Mouse (Mus musculus) heart, postnatal 36 days (tissue): ENCODE results near the gene Ica1l. TPM values are rescaled to one million over a fixed set of nuclear protein-coding genes. Genes with fewer than 3 reads are reported as not detected.
A peak's percentile ranks its signal among the peaks of the same experiment; 100 is the strongest.
"Not testable (repeated sequence)": the region's sequence is repeated elsewhere in the genome, so short reads cannot be mapped to it uniquely, and the experiment has no call there.

Experiments
- DNase-seq, 2 experiments: peaks; one replicate each; pipeline ENCODE4 v3.0.0; 2021 to 2022
- intact Hi-C: fragments of 180-260 bp; cut with DNase I; formaldehyde crosslinking; loops from one replicate; pipeline ENCODE4 v1.15.1; 2025
- total RNA-seq, 2 experiments: library from RNA; stranded (reverse); gene quantifications; 2 replicates each; pipeline ENCODE4 v1.2.3; 2021

Ica1l gene
- under 1 TPM; 0.46 to 0.56 TPM for total RNA-seq

GRCm38 (mm10) chr1:60042796-60043469 lies at the start of gene Ica1l:
TSS of gene Ica1l (minus strand) at chr1:60043184.
- intact Hi-C loops: no loop called here
- peak; percentile 50 to 51 for DNase-seq

GRCm38 (mm10) chr1:60076411-60076810 lies 33.4 kb upstream of the Ica1l start:
- intact Hi-C loops: no loop called here
- no peak for DNase-seq

DNA sequence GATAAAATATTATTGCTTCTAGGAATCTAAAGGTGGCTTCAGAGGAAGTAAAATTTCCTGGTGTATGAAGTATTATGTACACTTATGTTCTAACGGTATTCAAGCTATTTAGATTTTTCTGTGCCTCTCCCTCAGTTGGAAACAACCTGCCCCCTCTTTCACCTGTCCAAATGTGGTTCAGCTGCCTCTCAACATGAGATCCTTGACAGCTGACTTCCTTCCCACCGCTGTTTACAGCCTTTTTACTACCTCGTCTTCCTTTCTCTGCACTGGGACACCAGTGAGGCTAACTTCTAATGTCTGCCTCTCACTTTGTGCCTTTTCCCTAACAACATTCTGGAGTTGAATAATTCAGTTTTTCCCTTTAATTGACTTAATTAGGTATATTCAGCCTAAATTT lies 32.6 kb upstream of the Ica1l start:
- no peak for DNase-seq
- intact Hi-C loops: no loop called here

GRCm38 (mm10) chr1:60074935-60075334 lies 32.0 kb upstream of the Ica1l start:
- no peak for DNase-seq
- intact Hi-C loops: no loop called here

DNA sequence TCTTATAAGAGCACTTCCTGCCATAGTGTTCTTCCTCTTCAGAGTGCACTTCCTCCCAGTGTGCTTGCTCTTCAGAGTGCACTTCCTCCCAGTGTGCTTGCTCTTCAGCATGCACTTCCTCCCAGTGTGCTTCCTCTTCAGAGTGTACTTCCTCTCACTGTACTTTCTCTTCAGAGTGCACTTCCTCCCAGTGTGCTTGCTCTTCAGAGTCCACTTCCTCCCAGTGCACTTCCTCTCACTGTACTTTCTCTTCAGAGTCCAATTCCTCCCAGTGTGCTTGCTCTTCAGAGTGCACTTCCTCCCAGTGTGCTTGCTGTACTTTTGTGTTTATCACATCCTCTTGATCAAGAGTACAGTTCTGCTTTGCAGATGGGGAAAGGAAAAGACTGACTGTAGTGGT lies 27.7 kb upstream of the Ica1l start:
- intact Hi-C loops, DNase-seq: not testable (repeated sequence)

DNA sequence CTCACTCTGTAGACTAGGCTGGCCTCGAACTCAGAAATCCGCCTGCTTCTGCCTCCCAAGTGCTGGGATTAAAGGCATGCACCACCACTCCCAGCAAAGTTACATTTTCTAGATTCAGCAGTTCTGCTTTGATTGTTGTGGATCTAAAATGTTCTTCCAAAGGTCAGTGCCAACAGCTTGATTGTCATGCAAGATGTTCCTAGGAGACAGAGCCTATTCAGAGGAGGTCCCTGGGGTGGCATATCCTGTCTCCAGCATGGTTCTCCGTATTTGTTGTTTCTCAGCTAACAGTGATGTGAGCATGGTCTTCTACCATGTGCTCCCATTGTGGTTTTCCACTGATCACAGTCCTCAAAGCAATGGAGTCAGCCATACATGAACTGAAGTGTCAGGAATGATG lies 13.3 kb upstream of the Ica1l start:
- DNase-seq: no peak
- intact Hi-C loops: no loop called here

DNA sequence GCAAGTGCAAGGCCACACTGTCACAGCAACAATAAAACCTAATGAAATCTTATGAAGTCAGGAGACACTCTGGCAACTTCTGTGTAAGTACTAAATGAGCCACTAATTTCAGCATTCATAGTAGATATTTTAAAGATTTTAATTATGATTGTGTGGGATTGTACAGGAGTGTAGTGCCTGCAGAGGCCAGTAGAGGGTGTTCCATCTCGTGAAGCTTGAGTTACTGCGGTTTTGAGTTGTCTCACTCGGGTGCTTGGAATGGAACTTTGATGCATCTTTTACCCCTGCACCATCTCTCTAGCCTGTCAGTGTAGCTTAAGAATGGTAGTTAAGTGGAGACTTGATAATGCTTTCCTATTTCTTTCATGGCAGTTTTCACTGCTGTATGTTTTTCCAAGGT lies 11.7 kb upstream of the Ica1l start:
- intact Hi-C loops: no loop called here
- DNase-seq: no peak

GRCm38 (mm10) chr1:60047481-60047880 lies 4.5 kb upstream of the Ica1l start:
- intact Hi-C loops, DNase-seq: not testable (repeated sequence)

- DNase-seq: no peak
These were observed 1.6 kb upstream of the Ica1l start for GRCm38 (mm10) chr1:60044595-60044994.

GRCm38 (mm10) chr1:60042398-60042795 lies 587 bp downstream of the Ica1l start:
- peak; percentile 3 to 6 for DNase-seq
- intact Hi-C loops: no loop called here

More at GRCm38 (mm10) chr1:60044595-60044994, 1.6 kb upstream of the Ica1l start:
- intact Hi-C loops: no loop called here

- DNase-seq: no peak
- intact Hi-C loops: no loop called here
These were observed 7.9 kb downstream of the Ica1l start for GRCm38 (mm10) chr1:60035044-60035443.

DNA sequence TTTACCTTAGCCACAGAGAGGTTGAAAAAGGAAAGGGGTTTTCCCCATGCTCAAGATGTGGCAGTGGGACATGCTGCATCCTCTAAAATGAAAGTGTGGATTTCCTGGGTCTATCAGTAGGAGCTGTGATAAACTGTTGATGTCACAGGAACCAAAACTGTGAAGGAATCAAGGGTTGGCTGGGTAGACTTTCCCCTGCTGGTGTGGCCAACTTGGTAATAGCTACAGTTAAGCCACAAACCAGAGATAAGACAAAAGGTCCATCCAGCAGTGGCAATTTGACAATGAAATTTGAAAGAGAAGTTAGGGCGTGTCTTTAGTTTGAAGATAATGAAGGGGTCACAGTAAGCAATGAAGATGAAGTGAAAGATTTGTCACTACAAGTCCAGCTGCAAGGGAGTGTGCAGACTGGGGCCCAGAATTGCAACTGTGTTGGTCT lies 25.9 kb downstream of the Ica1l start:
- no peak for DNase-seq
- intact Hi-C loops: no loop called here

- peak; percentile 16 to 47 for DNase-seq
- intact Hi-C loops: no loop called here
These were observed 26.8 kb downstream of the Ica1l start for GRCm38 (mm10) chr1:60016136-60016611.

DNA sequence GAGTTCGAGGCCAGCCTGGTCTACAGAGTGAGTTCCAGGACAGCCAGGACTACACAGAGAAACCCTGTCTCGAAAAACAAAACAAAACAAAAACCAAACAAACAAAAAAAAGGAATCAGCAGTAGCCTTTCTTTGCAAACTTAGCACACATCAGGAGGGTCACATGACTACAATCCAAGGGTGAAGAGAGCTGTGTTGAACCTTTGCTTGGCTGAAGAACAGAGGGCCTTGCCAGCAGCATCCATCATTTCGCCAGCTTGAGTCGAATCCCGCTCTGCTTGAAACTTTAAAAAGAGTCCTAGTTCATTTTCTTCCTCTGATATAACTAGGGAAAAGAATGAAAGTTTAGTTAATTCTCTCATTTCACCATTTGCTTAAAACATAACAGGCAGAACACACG lies 27.5 kb downstream of the Ica1l start:
- DNase-seq: no peak
- intact Hi-C loops: no loop called here

DNA sequence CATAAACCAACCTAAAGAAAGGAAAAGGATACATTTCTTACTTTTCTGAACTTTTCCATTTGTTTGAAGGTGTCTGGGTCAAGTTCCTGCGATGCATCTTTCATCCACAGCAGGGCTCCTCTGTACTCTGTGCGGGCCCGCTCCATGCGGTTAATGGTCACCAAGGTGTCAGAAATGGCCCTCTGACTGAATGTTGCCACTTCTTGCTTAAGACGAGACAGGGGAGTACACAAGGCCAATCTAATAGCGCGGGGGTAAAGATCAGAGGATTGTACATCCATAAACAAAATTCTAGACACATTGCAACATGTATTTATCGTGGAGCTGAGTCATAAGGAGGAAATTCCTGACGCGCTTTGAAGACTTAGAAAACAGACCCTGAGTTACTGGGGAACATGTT lies 29.2 kb downstream of the Ica1l start:
- intact Hi-C loops: no loop called here
- DNase-seq: no peak

- intact Hi-C loops: no loop called here
- DNase-seq: peak in 1 of 2 experiments; percentile 26
These were observed 34.2 kb downstream of the Ica1l start for GRCm38 (mm10) chr1:60008743-60009142.

- intact Hi-C loops: no loop called here
- no peak for DNase-seq
These were observed 35.6 kb downstream of the Ica1l start for GRCm38 (mm10) chr1:60007337-60007736.

GRCm38 (mm10) chr1:60000319-60000718 lies 42.7 kb downstream of the Ica1l start:
- DNase-seq: peak in 1 of 2 experiments; percentile 18
- intact Hi-C loops: loop anchor here (1.0 kb wide), 2 partner anchors 117 to 300 kb away; no protein-coding TSS in a partner anchor

DNA sequence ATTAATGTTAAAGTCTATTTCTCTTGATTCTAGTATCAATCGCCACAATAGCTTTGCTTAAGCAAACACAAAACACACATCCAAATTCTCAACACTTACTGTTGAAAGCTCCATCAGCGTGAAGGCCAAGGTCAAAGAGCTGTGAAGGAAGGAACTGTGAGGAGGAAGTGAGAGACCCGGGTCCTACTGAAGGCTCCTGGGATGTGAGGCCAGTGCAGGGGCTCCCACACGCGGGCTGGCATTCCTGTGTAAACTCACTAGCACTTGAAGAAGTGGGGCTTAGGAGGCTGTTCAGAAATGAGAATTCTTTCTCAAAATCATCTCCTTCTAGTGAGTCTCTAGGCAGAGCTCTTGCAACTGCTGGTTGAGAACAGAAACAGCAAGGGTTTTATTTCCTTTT lies 45.6 kb downstream of the Ica1l start:
- intact Hi-C loops: no loop called here
- no peak for DNase-seq

DNA sequence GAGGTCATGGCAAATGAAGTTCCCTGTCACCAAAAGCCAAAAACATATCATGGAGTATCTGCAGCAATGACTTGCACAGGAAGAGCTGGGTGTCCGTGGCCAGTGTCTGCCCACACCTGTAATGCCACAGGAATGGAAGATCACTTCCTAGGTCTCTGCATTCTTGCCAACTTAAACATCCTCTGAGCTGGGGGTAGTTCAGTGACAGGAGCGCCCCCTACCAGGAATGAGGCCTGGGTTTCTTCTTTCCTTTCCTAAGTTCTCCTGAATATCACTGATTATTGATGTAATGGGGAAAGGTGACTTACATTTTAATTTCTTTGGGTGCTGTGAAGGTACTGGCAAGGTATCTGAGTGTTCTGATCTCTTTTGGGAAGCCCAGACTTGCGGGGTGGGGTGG lies 47.3 kb downstream of the Ica1l start:
- DNase-seq: no peak
- intact Hi-C loops: no loop called here

DNA sequence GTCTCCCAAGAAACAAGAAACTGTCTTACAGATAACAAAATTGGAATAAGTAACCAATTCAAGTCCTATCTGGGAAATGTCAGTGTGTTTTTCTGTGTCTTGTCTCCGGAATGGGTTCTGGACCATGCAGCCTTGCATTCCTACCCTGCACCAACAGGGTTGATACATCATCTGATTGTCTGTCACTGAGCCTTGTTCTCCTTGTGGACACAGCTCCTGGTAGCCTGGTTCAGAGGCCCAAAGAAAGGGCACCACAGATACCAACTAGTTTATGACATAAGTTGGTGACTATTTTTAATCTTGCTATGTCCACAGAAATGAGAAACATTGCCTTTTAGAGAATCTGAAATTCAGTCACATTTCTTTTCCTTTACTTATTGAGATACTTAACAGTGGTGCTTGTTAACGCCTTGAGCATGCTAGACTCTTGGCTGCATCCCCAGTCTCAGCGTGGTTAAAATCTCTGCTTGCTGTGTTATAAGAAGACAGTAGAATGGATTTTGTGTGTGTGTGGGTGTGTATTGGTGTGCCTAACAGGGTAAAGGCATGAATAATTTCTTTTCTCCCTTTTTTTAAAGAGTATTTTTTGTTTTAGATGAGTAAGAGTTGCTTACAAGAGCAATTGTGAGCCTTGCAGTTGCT lies 55.5 kb downstream of the Ica1l start:
- intact Hi-C loops: no loop called here
- DNase-seq: no peak

DNA sequence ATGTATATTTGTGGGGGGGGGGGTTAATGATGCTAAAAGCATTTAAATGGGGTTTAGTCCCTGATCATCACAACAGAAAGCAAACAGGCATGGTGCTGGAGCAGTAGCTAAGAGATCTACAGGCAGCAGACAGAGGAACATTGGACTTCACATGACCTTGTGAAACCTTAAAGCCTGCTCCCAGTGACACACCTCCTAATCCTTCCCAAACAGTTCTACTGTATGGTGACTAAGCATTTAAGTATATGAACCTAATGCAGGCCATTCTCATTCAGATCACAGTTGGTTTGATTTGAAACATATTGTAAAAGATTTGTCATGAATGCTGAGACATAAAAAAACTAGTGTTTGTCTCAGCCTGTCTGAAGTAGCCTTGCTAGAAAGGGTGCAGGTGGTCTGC lies 56.4 kb downstream of the Ica1l start:
- no peak for DNase-seq
- intact Hi-C loops: no loop called here
